Mouse (Mus musculus) mammary gland, adult 2 months (tissue): ENCODE results near the gene Vmn2r100. TPM values are rescaled to one million over a fixed set of nuclear protein-coding genes. Genes with fewer than 3 reads are reported as not detected.

Experiments used
- polyA plus RNA-seq: library from polyadenylated mRNA; depleted of rRNA; stranded (reverse); fragments of >200 nt; gene quantifications from 2 replicates; pipeline ENCODE4 v1.2.3, GENCODE M21; 2012; ENCODE audit warnings: low replicate concordance; rRNA removed

The Vmn2r100 gene
- not detected in 2 replicates for polyA plus RNA-seq

GRCm38 (mm10) chr17:19504432-19504831 is at the start of gene Vmn2r100:
TSS of gene Vmn2r100 (plus strand) at chr17:19504732.

DNA sequence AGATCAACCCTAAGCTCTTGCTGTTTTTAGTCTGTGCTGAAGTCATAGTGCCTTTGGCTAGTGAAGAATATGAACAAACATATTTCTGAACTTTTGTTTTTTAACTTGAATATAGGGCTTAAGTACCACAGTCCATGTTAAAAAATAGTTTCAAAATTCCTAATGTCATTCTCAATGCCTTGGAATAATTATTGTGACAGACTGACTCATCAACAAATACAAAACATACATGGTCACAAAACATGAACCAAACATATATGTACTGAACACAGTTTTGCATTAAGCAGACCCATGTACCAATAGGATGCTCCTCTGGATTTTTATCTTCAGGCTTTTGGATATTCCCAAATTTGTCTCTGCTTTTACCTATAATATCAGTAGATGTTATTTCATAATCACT is 72.4 kb downstream of the Vmn2r100 start, which contains the start of gene Vmn2r101:
Gene Vmn2r101, plus strand, starts transcription at position 301 of the 400 bp plus-strand sequence.

Other genes starting within 250 kb of the Vmn2r100 start
- not detected in 2 replicates for gene Vmn2r99, start 142.8 kb upstream of the Vmn2r100 start, polyA plus RNA-seq
- gene Vmn2r101, start 72.5 kb downstream of the Vmn2r100 start, polyA plus RNA-seq, result not detected in 2 replicates
- not detected in 2 replicates for gene Vmn2r102, start 155.6 kb downstream of the Vmn2r100 start, polyA plus RNA-seq